Mouse (Mus musculus) bone marrow macrophage, adult 2 months (primary cell): ENCODE data around the gene Mllt3.

Experiments used
- CTCF ChIP-seq: IDR thresholded peaks from 2 replicates; pipeline ENCODE4 v1.5.1; 2012; ENCODE audit warnings: low read depth, mild to moderate bottlenecking, low read length, moderate library complexity
- POLR2A ChIP-seq: IDR thresholded peaks from 2 replicates; pipeline ENCODE4 v1.6.1; 2012; ENCODE audit warnings: mild to moderate bottlenecking, low read depth, low read length, borderline replicate concordance

- TF ChIP-seq CTCF = no peak
- no peak for TF ChIP-seq POLR2A
Measured at GRCm38 (mm10) chr4:87860723-87861122, 172.4 kb downstream of the Mllt3 start.
